Mouse (Mus musculus) liver, embryonic 11.5 days (tissue): Measurements from ENCODE around the gene Tubb5. TPM values are rescaled to one million over a fixed set of nuclear protein-coding genes. Genes with fewer than 3 reads are reported as not detected.
A peak's percentile ranks its signal among the peaks of the same experiment; 100 is the strongest.

Experiments used
- ATAC-seq: fragments of 200-750 bp; cut with Nextera tagmentation; replicated peaks from 2 replicates; pipeline ENCODE4 v1.8.0; 2017; ENCODE audit warnings: moderate number of reproducible peaks, mild to moderate bottlenecking, moderate TSS enrichment, moderate library complexity; ENCODE audit not compliant: low FRiP score
- DNase-seq: peaks from one replicate; pipeline ENCODE4 v3.0.0-alpha.2; 2017; ENCODE audit warnings: low spot score
- H3K27ac ChIP-seq: fragments of 300-500 bp; sonication (generic); 2 replicates; pipeline ENCODE4 v1.5.1; 2014; ENCODE audit warnings: mild to moderate bottlenecking, low read depth, low read length, control low read depth
- H3K27me3 ChIP-seq: fragments of 300-500 bp; sonication (generic); replicated peaks from 2 replicates; pipeline ENCODE4 v1.6.1; 2014; ENCODE audit warnings: low read length, mixed read lengths; ENCODE audit not compliant: control insufficient read depth, insufficient read depth
- H3K36me3 ChIP-seq: fragments of 300-500 bp; sonication (generic); 2 replicates; pipeline ENCODE4 v1.6.1; 2014; ENCODE audit warnings: mild to moderate bottlenecking, low read length, moderate library complexity, mixed read lengths; ENCODE audit not compliant: control insufficient read depth, insufficient read depth
- H3K4me1 ChIP-seq: fragments of 300-500 bp; sonication (generic); replicated peaks from 2 replicates; pipeline ENCODE4 v1.6.1; 2014; ENCODE audit warnings: low read length, mixed read lengths; ENCODE audit not compliant: control insufficient read depth, insufficient read depth
- H3K4me2 ChIP-seq: fragments of 300-500 bp; sonication (generic); 2 replicates; pipeline ENCODE4 v1.6.1; 2014; ENCODE audit warnings: mild to moderate bottlenecking, control low read depth, moderate library complexity
- H3K4me3 ChIP-seq: fragments of 300-500 bp; sonication (generic); 2 replicates; pipeline ENCODE4 v1.5.1; 2014; ENCODE audit warnings: low read depth, low read length, control low read depth
- H3K9ac ChIP-seq: fragments of 300-500 bp; sonication (generic); 2 replicates; pipeline ENCODE4 v1.6.1; 2014; ENCODE audit warnings: low read depth, low read length, control low read depth
- H3K9me3 ChIP-seq: fragments of 300-500 bp; sonication (generic); 2 replicates; pipeline ENCODE4 v1.6.1; 2016; ENCODE audit warnings: low read length, inconsistent platforms, mixed read lengths; ENCODE audit not compliant: control insufficient read depth
- WGBS: fragments of 180-500 bp; shearing (Covaris S2); extraction: QIAGEN DNeasy Blood & Tissue Kit; methylation state at CpG from one replicate; pipeline ENCODE4 v1.1.7; 2014; 5-methylcytosine and 5-hydroxymethylcytosine counted together
- polyA plus RNA-seq: library from polyadenylated mRNA; unstranded; fragments of >200 nt; fragmentation: Nextera tagmentation; extraction: Ambion mirVana; gene quantifications from 2 replicates; pipeline ENCODE4 v1.2.1, GENCODE M21; 2014

The Tubb5 gene
- 843 and 854 TPM in 2 replicates for polyA plus RNA-seq

DNA sequence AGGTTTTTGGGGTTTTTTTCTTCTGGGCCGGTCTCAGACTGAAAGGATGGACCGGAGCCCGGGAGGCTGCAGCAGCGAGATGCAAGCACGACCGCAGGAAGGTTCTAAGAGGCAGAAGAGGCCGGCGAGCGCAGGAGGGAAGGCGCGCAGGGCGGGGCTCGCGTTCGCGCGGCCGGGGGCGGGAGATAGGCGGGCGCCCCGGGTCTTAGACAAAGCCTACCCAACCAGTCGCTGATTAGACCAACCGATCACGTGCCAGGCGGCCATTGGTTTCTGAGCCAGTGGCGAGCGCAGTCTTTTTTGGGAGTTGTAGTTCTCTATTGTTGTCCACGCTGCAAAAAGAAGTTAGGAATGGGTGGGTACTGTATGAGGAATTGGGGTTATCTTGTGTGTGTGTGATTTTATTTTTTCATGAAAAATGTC lies at the start of gene Tubb5:
Gene Tubb5, minus strand, starts transcription at position 185 of the 423 bp plus-strand sequence.
- peaks cover 31% of the 10 kb centered on the region for H3K36me3 ChIP-seq
- H3K4me3 ChIP-seq: peak within 1 kb of the TSS; percentile 89
- H3K9ac ChIP-seq: peak within 1 kb of the TSS; percentile 99
- no peaks in the 10 kb centered on the region for H3K27me3 ChIP-seq
- peak within 1 kb of the TSS; percentile 98 for H3K27ac ChIP-seq
- H3K4me1 ChIP-seq: peaks cover 30% of the 10 kb centered on the region
- ATAC-seq (peak; percentile 74), DNase-seq (peak; percentile 97)
- H3K9me3 ChIP-seq: no peaks in the 10 kb centered on the region
- peak within 1 kb of the TSS; percentile 95 for H3K4me2 ChIP-seq
- 1% methylated on average over 29 of the region's 29 CpGs for WGBS

DNA sequence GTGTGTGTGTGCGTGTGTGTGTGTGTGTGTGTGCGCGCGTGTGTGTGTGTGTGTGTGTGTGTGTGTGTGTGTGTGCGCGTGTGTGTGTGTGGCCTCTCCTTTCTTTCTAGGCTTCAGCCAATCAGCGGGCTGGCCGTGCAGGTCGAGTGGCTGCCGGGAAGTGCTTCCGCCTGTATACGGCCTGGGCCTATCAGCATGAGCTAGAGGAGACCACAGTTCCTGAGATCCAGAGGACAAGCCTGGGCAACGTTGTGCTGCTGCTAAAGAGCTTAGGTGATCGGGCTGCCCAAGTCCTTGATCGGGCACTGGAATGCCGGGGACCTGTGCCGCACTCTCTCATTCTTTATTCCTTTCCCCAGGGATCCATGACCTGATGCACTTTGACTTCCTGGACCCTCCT lies 49.6 kb upstream of the Tubb5 start:
- DNase-seq (no peak), ATAC-seq (no peak)
- Histone ChIP-seq H3K36me3 (peaks cover 67% of the 10 kb centered on the region), H3K9me3 (no peaks in the 10 kb centered on the region), H3K4me1 (no peaks in the 10 kb centered on the region), H3K9ac (no peak overlapping the region), H3K27me3 (no peaks in the 10 kb centered on the region), H3K27ac (no peak overlapping the region), H3K4me3 (no peak overlapping the region), H3K4me2 (no peak overlapping the region)
- 97% methylated on average over 11 of the region's 17 CpGs for WGBS

DNA sequence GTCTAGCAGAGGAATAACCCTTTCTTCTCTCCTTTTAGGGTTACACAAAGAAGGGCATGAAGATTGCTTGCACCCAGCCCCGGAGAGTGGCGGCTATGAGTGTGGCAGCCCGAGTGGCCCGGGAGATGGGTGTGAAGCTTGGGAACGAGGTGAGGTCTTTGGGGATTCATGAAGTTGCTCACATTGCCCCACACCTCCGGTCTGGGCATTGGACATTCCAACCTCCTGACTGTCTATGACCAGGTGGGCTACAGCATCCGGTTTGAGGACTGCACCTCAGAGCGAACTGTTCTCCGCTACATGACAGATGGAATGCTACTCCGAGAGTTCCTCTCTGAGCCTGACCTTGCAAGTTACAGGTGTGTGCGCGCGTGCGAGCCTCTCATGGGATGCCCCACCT lies 45.7 kb upstream of the Tubb5 start:
- Histone ChIP-seq H3K27ac (no peak overlapping the region), H3K9me3 (no peaks in the 10 kb centered on the region), H3K36me3 (peaks cover 54% of the 10 kb centered on the region), H3K4me2 (no peak overlapping the region), H3K27me3 (no peaks in the 10 kb centered on the region), H3K4me3 (no peak overlapping the region), H3K4me1 (peaks cover 8% of the 10 kb centered on the region), H3K9ac (no peak overlapping the region)
- no peak for ATAC-seq
- 93% methylated on average over 14 of the region's 14 CpGs for WGBS
- no peak for DNase-seq

DNA sequence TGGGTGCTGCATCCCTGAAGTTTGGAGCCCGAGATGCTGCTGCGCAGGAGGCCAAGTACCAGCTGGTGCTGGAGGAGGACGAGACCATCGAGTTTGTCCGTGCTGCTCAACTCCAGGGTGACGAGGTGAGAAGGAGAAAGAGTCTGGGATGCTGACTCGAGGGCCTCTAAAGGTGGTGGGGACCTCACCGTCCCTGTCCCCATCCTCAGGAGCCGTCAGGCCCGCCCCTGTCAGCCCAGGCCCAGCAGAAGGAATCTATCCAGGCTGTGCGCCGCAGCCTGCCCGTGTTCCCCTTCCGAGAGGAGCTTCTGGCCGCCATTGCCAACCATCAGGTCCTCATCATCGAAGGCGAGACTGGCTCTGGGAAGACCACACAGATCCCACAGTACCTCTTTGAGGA lies 44.8 kb upstream of the Tubb5 start:
- 94% methylated on average over 17 of the region's 17 CpGs for WGBS
- peaks cover 48% of the 10 kb centered on the region for H3K36me3 ChIP-seq
- DNase-seq (no peak), ATAC-seq (no peak)
- H3K9me3 ChIP-seq: no peaks in the 10 kb centered on the region
- H3K27ac ChIP-seq: no peak overlapping the region
- peaks cover 8% of the 10 kb centered on the region for H3K4me1 ChIP-seq
- H3K27me3 ChIP-seq: no peaks in the 10 kb centered on the region
- H3K4me3 ChIP-seq: no peak overlapping the region
- no peak overlapping the region for H3K4me2 ChIP-seq
- no peak overlapping the region for H3K9ac ChIP-seq

DNA sequence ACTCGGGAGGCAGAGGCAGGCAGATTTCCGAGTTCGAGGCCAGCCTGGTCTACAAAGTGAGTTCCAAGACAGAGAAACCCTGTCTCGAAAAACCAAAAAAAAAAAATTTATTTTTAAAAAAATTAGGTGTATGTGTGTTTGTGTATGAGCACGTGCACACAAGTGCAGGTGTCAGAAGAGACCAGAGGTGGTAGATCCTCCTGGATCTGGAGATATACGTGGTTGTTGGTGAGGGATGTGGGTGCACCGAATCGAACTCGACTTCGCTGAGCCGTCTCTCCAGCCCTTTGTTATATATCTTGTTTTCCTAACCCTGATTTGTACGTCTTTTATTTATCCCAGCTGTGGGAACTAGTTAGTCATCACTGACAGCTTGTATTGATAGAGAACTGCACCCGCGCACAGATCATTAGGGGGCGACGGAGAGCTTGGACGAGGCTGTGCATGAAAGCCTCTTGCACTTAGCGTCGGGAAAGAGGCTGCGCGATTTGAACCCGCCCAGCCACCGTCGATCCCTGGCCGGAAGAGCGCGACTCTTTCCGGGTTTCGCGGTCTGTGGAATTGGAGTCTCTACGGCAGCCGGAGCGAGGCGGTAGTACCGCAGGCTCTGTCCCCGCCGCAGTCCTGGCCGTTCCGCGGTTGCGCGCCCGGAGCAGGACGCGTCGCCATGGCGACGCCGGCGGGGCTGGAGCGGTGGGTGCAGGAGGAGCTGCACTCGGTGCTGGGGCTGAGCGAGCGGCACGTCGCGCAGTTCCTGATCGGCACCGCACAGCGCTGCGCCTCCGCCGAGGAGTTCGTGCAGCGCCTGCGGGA lies 41.3 kb upstream of the Tubb5 start, which contains the start of gene Dhx16:
Gene Dhx16, plus strand, starts transcription at position 575 of the 813 bp plus-strand sequence.
- peak within 1 kb of the TSS; percentile 99 for H3K4me3 ChIP-seq
- no peaks in the 10 kb centered on the region for H3K27me3 ChIP-seq
- peak within 1 kb of the TSS; percentile 54 for H3K27ac ChIP-seq
- peaks cover 27% of the 10 kb centered on the region for H3K36me3 ChIP-seq
- ATAC-seq: peak; percentile 88
- WGBS: 6% methylated on average over 66 of the region's 66 CpGs
- DNase-seq: peak; percentile 97
- H3K9ac ChIP-seq: peak within 1 kb of the TSS; percentile 92
- peak within 1 kb of the TSS; percentile 88 for H3K4me2 ChIP-seq
- H3K4me1 ChIP-seq: peaks cover 13% of the 10 kb centered on the region
- H3K9me3 ChIP-seq: no peaks in the 10 kb centered on the region

DNA sequence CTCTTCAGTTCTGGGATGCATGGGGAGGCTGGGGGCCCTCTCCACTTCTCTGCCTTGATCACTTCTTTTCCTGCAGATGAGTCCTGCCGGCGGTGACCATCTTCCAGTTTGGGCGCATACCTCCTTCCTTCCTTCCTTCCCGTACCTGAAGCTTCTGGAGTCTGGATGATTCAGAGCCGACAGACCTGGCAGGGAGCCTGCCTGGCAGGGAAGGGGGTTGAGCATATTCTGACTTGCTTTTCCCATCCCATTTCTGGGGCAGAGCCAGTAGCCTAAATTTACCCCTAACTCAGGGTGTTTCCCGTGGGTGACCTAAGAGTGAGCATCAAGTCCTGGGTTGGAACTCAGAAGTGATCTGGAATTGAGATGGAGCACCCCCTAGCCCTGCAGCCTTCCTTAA lies 36.6 kb upstream of the Tubb5 start:
- 92% methylated on average over 6 of the region's 6 CpGs for WGBS
- ATAC-seq (no peak), DNase-seq (no peak)
- Histone ChIP-seq H3K9me3 (peaks cover 4% of the 10 kb centered on the region; the same call in 1 of the 2 replicates), H3K27me3 (no peaks in the 10 kb centered on the region), H3K36me3 (peaks cover 4% of the 10 kb centered on the region; the same call in 1 of the 2 replicates), H3K4me2 (no peak overlapping the region), H3K4me3 (no peak overlapping the region), H3K9ac (no peak overlapping the region), H3K27ac (no peak overlapping the region), H3K4me1 (peaks cover 29% of the 10 kb centered on the region)

DNA sequence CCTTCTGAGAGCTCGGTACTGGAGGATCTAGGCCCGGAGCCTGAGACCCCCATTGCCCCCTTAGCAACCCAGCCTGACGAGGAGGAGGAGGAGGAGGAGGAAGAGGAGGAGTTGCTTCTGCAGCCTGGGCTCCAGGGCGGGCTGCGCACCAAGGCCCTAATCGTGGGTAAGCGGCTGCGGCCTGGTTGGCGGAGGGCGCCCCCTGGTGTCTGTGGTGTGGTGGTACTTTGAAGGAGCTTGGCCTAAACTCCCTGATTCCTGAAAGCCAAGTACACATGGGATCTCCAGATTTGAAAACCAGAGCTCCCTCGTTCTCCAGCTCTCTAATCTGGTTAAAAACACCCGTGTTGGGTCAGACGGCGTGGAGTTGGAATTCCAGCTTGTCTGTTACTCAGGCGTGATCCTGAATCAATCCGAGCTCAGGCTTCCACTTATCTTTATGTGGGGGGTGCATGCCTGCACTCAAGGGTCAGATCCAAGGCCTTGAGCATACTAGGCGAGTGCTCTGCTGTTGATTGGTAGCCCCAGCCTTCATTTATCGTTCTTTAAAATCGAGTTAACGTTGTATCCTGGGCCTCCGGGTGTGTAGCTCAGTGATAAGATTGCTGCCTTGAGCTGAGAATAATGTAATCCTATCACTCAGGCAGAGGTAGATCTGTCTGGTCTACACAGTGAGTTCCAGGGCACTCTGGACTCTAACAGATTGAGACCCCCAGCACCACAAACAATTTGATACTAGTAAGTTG lies 35.8 kb upstream of the Tubb5 start:
- Histone ChIP-seq H3K4me2 (peak overlapping the region; percentile 38), H3K27ac (peak overlapping the region; percentile 28; the same call in 1 of the 2 replicates), H3K4me1 (peaks cover 37% of the 10 kb centered on the region), H3K9ac (peak overlapping the region; percentile 40; the same call in 1 of the 2 replicates), H3K9me3 (peaks cover 4% of the 10 kb centered on the region; the same call in 1 of the 2 replicates), H3K36me3 (peaks cover 4% of the 10 kb centered on the region; the same call in 1 of the 2 replicates), H3K4me3 (no peak overlapping the region), H3K27me3 (no peaks in the 10 kb centered on the region)
- peak; percentile 85 for DNase-seq
- 20% methylated on average over 21 of the region's 21 CpGs for WGBS
- peak; percentile 60 for ATAC-seq

DNA sequence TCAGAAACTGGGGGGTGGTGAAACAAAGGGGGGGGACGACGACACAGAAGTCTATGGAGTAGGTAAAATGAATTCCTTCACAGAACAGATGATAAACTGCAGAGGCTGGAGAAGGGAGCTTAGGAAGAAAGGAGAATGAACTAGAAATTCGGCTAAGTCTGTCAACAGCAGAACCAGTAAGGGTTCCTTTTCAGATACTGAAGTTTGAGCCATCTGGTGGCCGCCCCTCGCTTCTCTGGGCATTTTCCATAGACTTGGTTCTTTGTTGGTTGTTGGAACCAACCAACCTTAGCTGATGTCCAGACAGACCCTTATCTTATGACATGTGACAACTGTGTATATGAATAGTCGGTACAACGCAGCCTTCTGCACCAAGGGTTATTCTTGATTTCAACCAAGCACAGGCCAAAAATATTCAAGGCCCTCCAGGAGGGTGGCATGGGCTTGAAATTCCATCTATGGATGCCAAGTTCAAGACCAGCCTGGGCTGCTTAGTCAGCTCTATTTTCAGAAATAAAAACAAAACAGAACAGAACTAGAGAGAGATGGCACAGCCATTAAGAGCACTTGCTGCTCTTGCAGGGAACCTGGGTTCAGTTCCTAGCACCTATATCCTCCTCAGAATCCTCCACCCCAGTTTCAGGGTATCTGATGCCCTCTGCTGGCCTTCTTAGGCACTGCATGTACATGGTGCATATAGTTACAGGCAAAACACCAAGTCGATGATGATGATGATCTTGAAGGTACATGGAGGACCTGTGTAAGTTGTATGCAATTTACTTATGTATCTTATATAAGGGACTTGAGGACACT lies 33.0 kb upstream of the Tubb5 start:
- DNase-seq: no peak
- peaks cover 4% of the 10 kb centered on the region; the same call in 1 of the 2 replicates for H3K27me3 ChIP-seq
- no peak for ATAC-seq
- peak overlapping the region; percentile 97 for H3K4me2 ChIP-seq
- peaks cover 4% of the 10 kb centered on the region; the same call in 1 of the 2 replicates for H3K36me3 ChIP-seq
- H3K9ac ChIP-seq: no peak overlapping the region; the same call in 1 of the 2 replicates
- peaks cover 49% of the 10 kb centered on the region for H3K4me1 ChIP-seq
- WGBS: 51% methylated on average over 8 of the region's 8 CpGs
- H3K9me3 ChIP-seq: peaks cover 4% of the 10 kb centered on the region; the same call in 1 of the 2 replicates
- H3K4me3 ChIP-seq: peak overlapping the region; percentile 59
- peak overlapping the region; percentile 82 for H3K27ac ChIP-seq
